Mouse (Mus musculus) liver, adult 2 months (tissue): ENCODE data around the gene Dysf.

ENCODE experiments used
- CTCF ChIP-seq: fragments of 200-500 bp; IDR thresholded peaks from 2 replicates; pipeline ENCODE4 v1.5.1; 2011; ENCODE audit warnings: low read depth, low read length, control low read depth
- POLR2A ChIP-seq: fragments of 200-500 bp; IDR thresholded peaks from 2 replicates; pipeline ENCODE4 v1.6.1; 2011; ENCODE audit warnings: low read length, control low read depth; ENCODE audit not compliant: insufficient read depth; ENCODE audit errors: extremely low read depth

- no peak for TF ChIP-seq CTCF
- TF ChIP-seq POLR2A = no peak
These were observed 21.4 kb downstream of the Dysf start for GRCm38 (mm10) chr6:84029775-84030174.
